Mouse (Mus musculus) megakaryocyte, adult 5-6 weeks (primary cell): Measurements from ENCODE around the gene Pnma5. TPM values are rescaled to one million over a fixed set of nuclear protein-coding genes. Genes with fewer than 3 reads are reported as not detected.

Source experiments
- ATAC-seq: 2 replicates; pipeline ENCODE4 v1.8.0; 2016; ENCODE audit warnings: mild to moderate bottlenecking, inconsistent platforms; ENCODE audit not compliant: poor library complexity, severe bottlenecking
- total RNA-seq, 2 experiments: library from RNA; stranded (forward) in 1 of 2; stranded (reverse) in 1 of 2; fragments of 153-499, 151-499 nt in 1 of 2; fragments of 221-1000, 200-1000 nt in 1 of 2; gene quantifications; 2 replicates each; pipeline versions ENCODE4 v1.2.3 to v1.2.4; 2015 to 2017

The Pnma5 gene
- total RNA-seq, 2 experiments from 2014 or later: not detected

GRCm38 (mm10) chrX:72986841-72987519 is 49.9 kb downstream of the Pnma5 start, which contains the start of gene Zfp185:
Zfp185 (plus strand) TSS chrX:72987339.
- no peak for ATAC-seq

GRCm38 (mm10) chrX:72985607-72986006 is 51.3 kb downstream of the Pnma5 start:
- no peak for ATAC-seq

Other genes with a start within 250 kb of the Pnma5 start
- gene Gabrq, start 211.9 kb downstream of the Pnma5 start, total RNA-seq (2015): not detected in 2 replicates
- gene Gabrq, start 211.9 kb downstream of the Pnma5 start, total RNA-seq (2017): not detected in 2 replicates
- 60.0 and 60.4 TPM in 2 replicates for gene Cetn2, start 118.7 kb downstream of the Pnma5 start, total RNA-seq (2015)
- gene Cetn2, start 118.7 kb downstream of the Pnma5 start, total RNA-seq (2017): 51.9 and 55.3 TPM in 2 replicates
- gene Nsdhl, start 118.5 kb downstream of the Pnma5 start, total RNA-seq (2015): 17.0 and 17.4 TPM in 2 replicates
- gene Nsdhl, start 118.5 kb downstream of the Pnma5 start, total RNA-seq (2017): 14.1 and 14.7 TPM in 2 replicates
- not detected in 2 replicates for gene Zfp185, start 49.8 kb downstream of the Pnma5 start, total RNA-seq (2015)
- not detected in 2 replicates for gene Zfp185, start 49.8 kb downstream of the Pnma5 start, total RNA-seq (2017)
- not detected in 2 replicates for gene Pnma3, start 27.7 kb upstream of the Pnma5 start, total RNA-seq (2015)
- gene Pnma3, start 27.7 kb upstream of the Pnma5 start, total RNA-seq (2017): not detected in 2 replicates
- gene Xlr4a, start 45.4 kb upstream of the Pnma5 start, total RNA-seq (2015): 6.4 and 9.1 TPM in 2 replicates
- 0.45 and 7.4 TPM in 2 replicates for gene Xlr4a, start 45.4 kb upstream of the Pnma5 start, total RNA-seq (2017)
- not detected in 2 replicates for gene Xlr3a, start 60.0 kb upstream of the Pnma5 start, total RNA-seq (2015)
- 0.22 and 0.37 TPM in 2 replicates for gene Xlr3a, start 60.0 kb upstream of the Pnma5 start, total RNA-seq (2017)
- gene Gm14685, start 79.9 kb upstream of the Pnma5 start, total RNA-seq (2015): not detected in 2 replicates
- not detected in 2 replicates for gene Gm14685, start 79.9 kb upstream of the Pnma5 start, total RNA-seq (2017)
- gene Xlr5b, start 111.7 kb upstream of the Pnma5 start, total RNA-seq (2015): not detected in 2 replicates
- gene Xlr5b, start 111.7 kb upstream of the Pnma5 start, total RNA-seq (2017): not detected in 2 replicates
- gene DXBay18, start 112.3 kb upstream of the Pnma5 start, total RNA-seq (2015): not detected in 2 replicates
- gene DXBay18, start 112.3 kb upstream of the Pnma5 start, total RNA-seq (2017): not detected in 2 replicates
- not detected in 2 replicates for gene Spin2d, start 139.9 kb upstream of the Pnma5 start, total RNA-seq (2015)
- gene Spin2d, start 139.9 kb upstream of the Pnma5 start, total RNA-seq (2017): not detected in 2 replicates
- 3.9 and 8.3 TPM in 2 replicates for gene Xlr3b, start 155.1 kb upstream of the Pnma5 start, total RNA-seq (2015)
- 2.9 and 3.3 TPM in 2 replicates for gene Xlr3b, start 155.1 kb upstream of the Pnma5 start, total RNA-seq (2017)
- 7.1 and 12.5 TPM in 2 replicates for gene Xlr4b, start 177.2 kb upstream of the Pnma5 start, total RNA-seq (2015)
- 8.4 and 10.8 TPM in 2 replicates for gene Xlr4b, start 177.2 kb upstream of the Pnma5 start, total RNA-seq (2017)
- gene F8a, start 191.2 kb upstream of the Pnma5 start, total RNA-seq (2015): 4.0 and 4.7 TPM in 2 replicates
- gene F8a, start 191.2 kb upstream of the Pnma5 start, total RNA-seq (2017): 3.9 and 4.1 TPM in 2 replicates
- gene Xlr4c, start 206.0 kb upstream of the Pnma5 start, total RNA-seq (2015): 2.3 and 2.8 TPM in 2 replicates
- gene Xlr4c, start 206.0 kb upstream of the Pnma5 start, total RNA-seq (2017): 6.5 and 9.3 TPM in 2 replicates
- gene Xlr3c, start 228.3 kb upstream of the Pnma5 start, total RNA-seq (2015): not detected in 2 replicates
- gene Xlr3c, start 228.3 kb upstream of the Pnma5 start, total RNA-seq (2017): 0.07 TPM in 1 of 2 replicates, not detected in the other